Mouse (Mus musculus): ENCODE measurements around the gene Fam227a. TPM values are rescaled to one million over a fixed set of nuclear protein-coding genes. Genes with fewer than 3 reads are reported as not detected.
"Not testable (repeated sequence)": the region's sequence is repeated elsewhere in the genome, so short reads cannot be mapped to it uniquely, and the experiment has no call there.

Fam227a gene
- polyA plus RNA-seq, 1 experiment from 2014 or later, result 1.6 TPM

- Histone ChIP-seq H3K27me3 (ENCODE audit: control insufficient read depth, insufficient read depth, low read length) (no peaks in the 10 kb centered on the region), H3K36me3 (ENCODE audit: control insufficient read depth, insufficient read depth, low read length) (no peaks in the 10 kb centered on the region), H3K27ac (ENCODE audit: low read depth, low read length) (no peak overlapping the region), H3K4me1 (ENCODE audit: control insufficient read depth, insufficient read depth, low read length) (peaks cover 44% of the 10 kb centered on the region), H3K4me2 (replicated peaks; ENCODE audit: low read depth, low read length) (peak overlapping the region; percentile 73), H3K4me3 (ENCODE audit: low read length) (peak overlapping the region; percentile 87), H3K9me3 (ENCODE audit: control insufficient read depth, low read length) (no peaks in the 10 kb centered on the region), H3K9ac (ENCODE audit: low read depth, low read length) (peak overlapping the region; percentile 90)
- no peak for ATAC-seq (ENCODE audit: low FRiP score, low TSS enrichment)
- 17% methylated on average over 15 of the region's 15 CpGs for WGBS
Observed at GRCm38 (mm10) chr15:79686046-79686869, 27.5 kb upstream of the Fam227a start.

GRCm38 (mm10) chr15:79685141-79685641, 26.4 kb upstream of the Fam227a start:
- ATAC-seq (ENCODE audit: low FRiP score, low TSS enrichment), result no peak
- 7% methylated on average over 6 of the region's 6 CpGs for WGBS
- no peak overlapping the region for H3K27ac ChIP-seq (ENCODE audit: low read depth, low read length)
- H3K4me3 ChIP-seq (ENCODE audit: low read length), result peak overlapping the region; percentile 87
- no peaks in the 10 kb centered on the region for H3K27me3 ChIP-seq (ENCODE audit: control insufficient read depth, insufficient read depth, low read length)
- no peaks in the 10 kb centered on the region for H3K9me3 ChIP-seq (ENCODE audit: control insufficient read depth, low read length)
- no peaks in the 10 kb centered on the region for H3K36me3 ChIP-seq (ENCODE audit: control insufficient read depth, insufficient read depth, low read length)
- peaks cover 44% of the 10 kb centered on the region for H3K4me1 ChIP-seq (ENCODE audit: control insufficient read depth, insufficient read depth, low read length)
- H3K9ac ChIP-seq (ENCODE audit: low read depth, low read length), result peak overlapping the region; percentile 90
- H3K4me2 ChIP-seq (replicated peaks; ENCODE audit: low read depth, low read length), result peak overlapping the region; percentile 73

DNA sequence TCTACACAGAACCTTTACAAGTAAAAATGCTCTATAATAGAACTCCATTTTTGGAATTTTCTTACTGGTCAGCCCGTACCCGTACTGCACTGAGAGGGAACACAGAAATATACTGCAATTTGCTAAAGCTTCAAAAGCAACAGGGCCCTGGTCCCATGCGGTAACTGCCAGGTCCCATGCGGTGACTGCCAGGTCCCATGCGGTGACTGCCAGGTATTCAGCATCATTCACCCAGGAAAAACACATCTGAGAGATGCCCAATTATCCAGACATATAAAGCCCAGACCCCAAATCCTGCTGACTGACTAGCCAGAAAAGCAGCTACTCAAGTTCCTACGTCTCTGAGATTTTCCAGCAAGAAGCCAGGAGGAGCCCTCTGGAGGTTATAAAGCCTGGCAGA, 25.9 kb upstream of the Fam227a start:
- 77% methylated on average over 6 of the region's 6 CpGs for WGBS
- Histone ChIP-seq H3K4me3 (ENCODE audit: low read length) (peak overlapping the region; percentile 87), H3K4me2 (replicated peaks; ENCODE audit: low read depth, low read length) (peak overlapping the region; percentile 73), H3K27ac (ENCODE audit: low read depth, low read length) (no peak overlapping the region), H3K27me3 (ENCODE audit: control insufficient read depth, insufficient read depth, low read length) (no peaks in the 10 kb centered on the region), H3K9me3 (ENCODE audit: control insufficient read depth, low read length) (no peaks in the 10 kb centered on the region), H3K4me1 (ENCODE audit: control insufficient read depth, insufficient read depth, low read length) (peaks cover 40% of the 10 kb centered on the region), H3K9ac (ENCODE audit: low read depth, low read length) (peak overlapping the region; percentile 90; the same call in 1 of the 2 replicates), H3K36me3 (ENCODE audit: control insufficient read depth, insufficient read depth, low read length) (no peaks in the 10 kb centered on the region)
- ATAC-seq (ENCODE audit: low FRiP score, low TSS enrichment), result no peak

- Histone ChIP-seq H3K36me3 (ENCODE audit: control insufficient read depth, insufficient read depth, low read length) (no peaks in the 10 kb centered on the region), H3K4me1 (ENCODE audit: control insufficient read depth, insufficient read depth, low read length) (peaks cover 35% of the 10 kb centered on the region), H3K27ac (ENCODE audit: low read depth, low read length) (no peak overlapping the region), H3K4me2 (replicated peaks; ENCODE audit: low read depth, low read length) (peak overlapping the region; percentile 73), H3K4me3 (ENCODE audit: low read length) (peak overlapping the region; percentile 87), H3K9me3 (ENCODE audit: control insufficient read depth, low read length) (no peaks in the 10 kb centered on the region), H3K27me3 (ENCODE audit: control insufficient read depth, insufficient read depth, low read length) (no peaks in the 10 kb centered on the region), H3K9ac (ENCODE audit: low read depth, low read length) (peak overlapping the region; percentile 90; the same call in 1 of the 2 replicates)
- WGBS, result 71% methylated on average over 19 of the region's 19 CpGs
- ATAC-seq (ENCODE audit: low FRiP score, low TSS enrichment), result no peak
Observed at GRCm38 (mm10) chr15:79683707-79684465, 25.1 kb upstream of the Fam227a start.

- Histone ChIP-seq H3K36me3 (ENCODE audit: control insufficient read depth, insufficient read depth, low read length) (no peaks in the 10 kb centered on the region), H3K9ac (ENCODE audit: low read depth, low read length) (no peak overlapping the region), H3K4me2 (replicated peaks; ENCODE audit: low read depth, low read length) (no peak overlapping the region), H3K4me1 (ENCODE audit: control insufficient read depth, insufficient read depth, low read length) (peaks cover 35% of the 10 kb centered on the region), H3K4me3 (ENCODE audit: low read length) (no peak overlapping the region), H3K27me3 (ENCODE audit: control insufficient read depth, insufficient read depth, low read length) (no peaks in the 10 kb centered on the region), H3K27ac (ENCODE audit: low read depth, low read length) (no peak overlapping the region), H3K9me3 (ENCODE audit: control insufficient read depth, low read length) (no peaks in the 10 kb centered on the region)
- WGBS, result 73% methylated on average over 6 of the region's 6 CpGs
- ATAC-seq (ENCODE audit: low FRiP score, low TSS enrichment), result no peak
Observed at GRCm38 (mm10) chr15:79683146-79683545, 24.4 kb upstream of the Fam227a start.

DNA sequence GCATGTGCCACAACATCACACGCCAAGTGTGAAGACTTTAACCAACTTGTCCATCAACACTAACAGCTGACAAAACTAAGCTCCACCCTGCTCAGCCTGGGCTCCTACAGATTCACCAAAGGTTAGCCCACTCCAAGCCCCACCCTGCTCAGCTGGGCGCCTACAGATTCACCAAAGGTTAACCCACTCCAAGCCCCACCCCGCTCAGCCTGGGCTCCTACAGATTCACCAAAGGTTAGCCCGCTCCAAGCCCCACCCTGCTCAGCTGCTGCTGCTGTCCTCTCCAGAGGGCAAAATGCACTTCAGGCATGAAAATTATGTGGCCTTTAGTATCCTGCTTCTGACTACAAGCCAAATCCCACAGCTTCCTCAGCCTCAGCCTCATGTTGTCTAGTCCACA, 23.2 kb upstream of the Fam227a start:
- no peak overlapping the region for H3K4me3 ChIP-seq (ENCODE audit: low read length)
- ATAC-seq (ENCODE audit: low FRiP score, low TSS enrichment), result no peak
- 82% methylated on average over 4 of the region's 4 CpGs for whole genome bisulfite sequencing

GRCm38 (mm10) chr15:79677936-79678335, 19.2 kb upstream of the Fam227a start:
- Histone ChIP-seq H3K4me2 (replicated peaks; ENCODE audit: low read depth, low read length) (no peak overlapping the region), H3K9ac (ENCODE audit: low read depth, low read length) (no peak overlapping the region), H3K27me3 (ENCODE audit: control insufficient read depth, insufficient read depth, low read length) (no peaks in the 10 kb centered on the region), H3K4me1 (ENCODE audit: control insufficient read depth, insufficient read depth, low read length) (no peaks in the 10 kb centered on the region; the same call in 1 of the 2 replicates), H3K4me3 (ENCODE audit: low read length) (no peak overlapping the region), H3K9me3 (ENCODE audit: control insufficient read depth, low read length) (no peaks in the 10 kb centered on the region), H3K36me3 (ENCODE audit: control insufficient read depth, insufficient read depth, low read length) (peaks cover 40% of the 10 kb centered on the region), H3K27ac (ENCODE audit: low read depth, low read length) (0 out of 2 replicates have a peak overlapping the region, but pooled peaks have one; percentile 43)
- no peak for ATAC-seq (ENCODE audit: low FRiP score, low TSS enrichment)
- 68% methylated on average over 2 of the region's 2 CpGs for WGBS

More for the DNA sequence above, 23.2 kb upstream of the Fam227a start:
- no peaks in the 10 kb centered on the region for H3K27me3 ChIP-seq (ENCODE audit: control insufficient read depth, insufficient read depth, low read length)
- no peak overlapping the region for H3K4me2 ChIP-seq (replicated peaks; ENCODE audit: low read depth, low read length)
- peaks cover 35% of the 10 kb centered on the region for H3K4me1 ChIP-seq (ENCODE audit: control insufficient read depth, insufficient read depth, low read length)
- no peak overlapping the region for H3K27ac ChIP-seq (ENCODE audit: low read depth, low read length)
- peaks cover 3% of the 10 kb centered on the region; the same call in 1 of the 2 replicates for H3K36me3 ChIP-seq (ENCODE audit: control insufficient read depth, insufficient read depth, low read length)
- no peaks in the 10 kb centered on the region for H3K9me3 ChIP-seq (ENCODE audit: control insufficient read depth, low read length)
- no peak overlapping the region for H3K9ac ChIP-seq (ENCODE audit: low read depth, low read length)

DNA sequence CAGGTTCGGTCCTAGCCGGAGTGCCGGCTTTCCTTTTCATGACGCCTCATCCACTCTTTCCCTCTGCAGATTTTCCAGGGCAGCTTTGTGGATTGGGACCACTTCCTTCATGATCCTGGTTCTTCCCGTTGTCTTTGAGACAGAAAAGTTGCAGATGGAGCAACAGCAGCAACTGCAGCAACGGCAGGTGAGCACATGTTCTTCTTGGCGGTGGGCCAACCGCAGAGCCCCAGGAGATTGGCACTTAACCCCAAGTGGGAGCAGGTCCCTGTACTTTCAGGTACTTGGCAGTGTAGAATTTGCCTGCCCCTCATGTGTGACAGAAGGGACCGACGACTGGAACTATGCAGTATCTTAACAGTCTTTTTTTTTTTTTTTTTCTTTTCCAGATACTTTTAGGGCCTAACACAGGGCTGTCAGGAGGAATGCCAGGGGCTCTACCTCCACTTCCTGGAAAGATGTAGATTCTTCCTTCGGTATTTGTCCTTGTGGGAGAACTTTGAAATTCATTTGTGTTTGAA, 13.1 kb upstream of the Fam227a start:
- ATAC-seq (ENCODE audit: low FRiP score, low TSS enrichment); H3K27me3 ChIP-seq (ENCODE audit: control insufficient read depth, insufficient read depth, low read length); H3K4me1 ChIP-seq (ENCODE audit: control insufficient read depth, insufficient read depth, low read length); H3K27ac ChIP-seq (ENCODE audit: low read depth, low read length); H3K9me3 ChIP-seq (ENCODE audit: control insufficient read depth, low read length); H3K9ac ChIP-seq (ENCODE audit: low read depth, low read length): not testable (repeated sequence)
- 86% methylated on average over 11 of the region's 11 CpGs for WGBS
- peaks cover 46% of the 10 kb centered on the region for H3K36me3 ChIP-seq (ENCODE audit: control insufficient read depth, insufficient read depth, low read length)
- peak overlapping the region; percentile 62 for H3K4me2 ChIP-seq (replicated peaks; ENCODE audit: low read depth, low read length)
- peak overlapping the region; percentile 95 for H3K4me3 ChIP-seq (ENCODE audit: low read length)

Data from kidney, embryonic 14.5 days (tissue).